Mouse (Mus musculus) embryonic facial prominence, embryonic 11.5 days (tissue): ENCODE measurements at regions not wholly inside any gene's neighbourhood (a gene's known extent, or its start where the extent isn't known, plus 50 kb on each side); places are given as distances from the start of the nearest gene placed in this dataset.

ENCODE experiments used
- ATAC-seq: fragments of 200-750 bp; cut with Nextera tagmentation; replicated peaks from 2 replicates; pipeline ENCODE4 v1.8.0; 2017; ENCODE audit warnings: low read depth; ENCODE audit not compliant: insufficient number of reproducible peaks, low FRiP score, low TSS enrichment
- DNase-seq: peaks from one replicate; pipeline ENCODE4 v3.0.0-alpha.2; 2015; ENCODE audit warnings: low spot score
- H3K27ac ChIP-seq: fragments of 300-500 bp; sonication (generic); replicated peaks from 2 replicates; pipeline ENCODE4 v1.5.1; 2014; ENCODE audit warnings: mild to moderate bottlenecking, low read depth, low read length, control low read depth
- H3K27me3 ChIP-seq: fragments of 300-500 bp; sonication (generic); 2 replicates; pipeline ENCODE4 v1.6.1; 2014; ENCODE audit warnings: mild to moderate bottlenecking, low read length, moderate library complexity, mixed read lengths; ENCODE audit not compliant: control insufficient read depth, insufficient read depth
- H3K36me3 ChIP-seq: fragments of 300-500 bp; sonication (generic); replicated peaks from 2 replicates; pipeline ENCODE4 v1.6.1; 2014; ENCODE audit warnings: low read depth, mild to moderate bottlenecking, low read length, moderate library complexity, mixed read lengths; ENCODE audit not compliant: control insufficient read depth, insufficient read depth
- H3K4me1 ChIP-seq: fragments of 300-500 bp; sonication (generic); 2 replicates; pipeline ENCODE4 v1.6.1; 2014; ENCODE audit warnings: low read length, mixed read lengths; ENCODE audit not compliant: control insufficient read depth, insufficient read depth
- H3K4me2 ChIP-seq: fragments of 300-500 bp; sonication (generic); 2 replicates; pipeline ENCODE4 v1.6.1; 2014; ENCODE audit warnings: low read depth, mild to moderate bottlenecking, control low read depth, low read length, moderate library complexity
- H3K4me3 ChIP-seq: fragments of 300-500 bp; sonication (generic); 2 replicates; pipeline ENCODE4 v1.5.1; 2014; ENCODE audit warnings: low read depth, low read length, control low read depth
- H3K9ac ChIP-seq: fragments of 300-500 bp; sonication (generic); replicated peaks from 2 replicates; pipeline ENCODE4 v1.6.1; 2014; ENCODE audit warnings: mild to moderate bottlenecking, control low read depth, low read length
- H3K9me3 ChIP-seq: fragments of 300-500 bp; sonication (generic); replicated peaks from 2 replicates; pipeline ENCODE4 v1.6.1; 2016; ENCODE audit warnings: mild to moderate bottlenecking, low read length, inconsistent platforms, mixed read lengths; ENCODE audit not compliant: control insufficient read depth
- WGBS: fragments of 180-500 bp; shearing (Covaris S2); extraction: QIAGEN DNeasy Blood & Tissue Kit; methylation state at CpG from one replicate; pipeline ENCODE4 v1.1.7; 2014; 5-methylcytosine and 5-hydroxymethylcytosine counted together

- DNase-seq (no peak), ATAC-seq (no peak)
- no peaks in the 10 kb centered on the region for H3K36me3 ChIP-seq
- H3K9me3 ChIP-seq: no peaks in the 10 kb centered on the region
- no peak overlapping the region for H3K9ac ChIP-seq
- H3K27me3 ChIP-seq: no peaks in the 10 kb centered on the region
- no peaks in the 10 kb centered on the region for H3K4me1 ChIP-seq
- no peak overlapping the region for H3K27ac ChIP-seq
- no peak overlapping the region for H3K4me2 ChIP-seq
- 95% methylated on average over 2 of the region's 2 CpGs for WGBS
- H3K4me3 ChIP-seq: no peak overlapping the region
Measured at GRCm38 (mm10) chr3:132484814-132485213, 144.8 kb upstream of the Gimd1 start.

- Histone ChIP-seq H3K9ac (no peak overlapping the region), H3K4me1 (no peaks in the 10 kb centered on the region), H3K4me2 (no peak overlapping the region), H3K4me3 (no peak overlapping the region), H3K36me3 (no peaks in the 10 kb centered on the region), H3K27ac (no peak overlapping the region), H3K27me3 (no peaks in the 10 kb centered on the region), H3K9me3 (no peaks in the 10 kb centered on the region)
- 93% methylated on average over 5 of the region's 5 CpGs for WGBS
- DNase-seq: no peak
- no peak for ATAC-seq
Measured at GRCm38 (mm10) chr3:132485553-132485952, 144.1 kb upstream of the Gimd1 start.

GRCm38 (mm10) chr3:132506095-132506494 lies 123.5 kb upstream of the Gimd1 start:
- Histone ChIP-seq H3K4me3 (no peak overlapping the region), H3K27me3 (no peaks in the 10 kb centered on the region), H3K9ac (no peak overlapping the region), H3K9me3 (no peaks in the 10 kb centered on the region), H3K27ac (no peak overlapping the region), H3K4me1 (no peaks in the 10 kb centered on the region; the same call in 1 of the 2 replicates), H3K36me3 (no peaks in the 10 kb centered on the region), H3K4me2 (no peak overlapping the region)
- ATAC-seq (no peak; the same call in 1 of the 2 replicates), DNase-seq (peak; percentile 84)
- WGBS: 25% methylated on average over 4 of the region's 4 CpGs

DNA sequence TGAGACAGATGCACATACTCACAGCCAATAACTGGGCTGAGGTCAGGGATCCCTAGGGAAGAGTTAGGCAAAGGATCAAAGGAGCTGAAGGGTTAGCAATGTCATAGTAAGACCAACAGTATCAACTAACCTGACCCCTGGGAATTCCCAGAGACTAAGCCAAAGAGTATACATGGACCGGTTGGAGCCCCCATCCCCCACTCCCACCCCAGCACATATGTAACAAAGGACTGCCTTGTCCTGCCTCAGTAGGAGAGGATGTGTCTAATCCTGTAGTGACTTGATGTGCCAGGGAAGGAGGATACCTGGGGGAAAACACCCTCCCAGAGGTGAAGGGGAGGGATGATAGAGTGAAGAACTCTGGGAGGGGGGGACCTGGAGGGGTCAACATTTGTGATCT lies 119.4 kb upstream of the Gimd1 start:
- 14% methylated on average over 1 of the region's 1 CpGs for WGBS
- Histone ChIP-seq H3K36me3 (no peaks in the 10 kb centered on the region), H3K9ac (no peak overlapping the region), H3K4me1 (no peaks in the 10 kb centered on the region; the same call in 1 of the 2 replicates), H3K9me3 (no peaks in the 10 kb centered on the region), H3K4me3 (no peak overlapping the region), H3K4me2 (no peak overlapping the region), H3K27me3 (no peaks in the 10 kb centered on the region), H3K27ac (no peak overlapping the region)
- ATAC-seq: peak; percentile 72; the same call in 1 of the 2 replicates
- no peak for DNase-seq

DNA sequence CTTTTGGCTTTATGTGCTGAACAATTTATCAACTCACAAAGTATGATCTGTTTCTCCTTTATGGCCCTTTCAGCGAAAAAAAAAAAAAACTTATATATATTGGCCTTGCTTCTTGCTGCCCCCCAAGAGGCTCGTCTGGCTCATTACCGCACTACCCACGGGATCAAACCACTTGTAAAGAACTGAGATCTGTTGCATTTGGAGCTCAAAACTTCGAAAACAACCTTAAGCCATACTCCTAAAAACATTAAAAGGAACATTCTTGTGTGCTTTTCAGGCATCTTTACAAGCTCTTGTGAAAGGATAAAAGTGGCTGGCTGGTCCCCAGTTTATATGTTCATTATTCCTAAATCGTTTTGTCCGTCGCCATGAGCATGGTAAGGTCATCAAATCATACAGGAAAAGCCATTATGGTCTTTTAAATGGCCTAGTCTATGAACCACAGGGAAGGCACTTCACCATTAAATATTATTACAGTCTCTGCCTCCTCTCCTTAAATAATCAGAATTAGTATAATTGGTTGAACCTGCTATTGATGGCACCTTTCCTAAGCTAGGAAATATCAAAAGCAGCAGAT lies 117.0 kb upstream of the Gimd1 start:
- Histone ChIP-seq H3K9me3 (no peaks in the 10 kb centered on the region), H3K9ac (no peak overlapping the region), H3K27me3 (no peaks in the 10 kb centered on the region), H3K4me2 (no peak overlapping the region), H3K36me3 (no peaks in the 10 kb centered on the region), H3K4me1 (no peaks in the 10 kb centered on the region; the same call in 1 of the 2 replicates), H3K4me3 (no peak overlapping the region), H3K27ac (no peak overlapping the region)
- 86% methylated on average over 8 of the region's 8 CpGs for WGBS
- DNase-seq (no peak), ATAC-seq (no peak)

DNA sequence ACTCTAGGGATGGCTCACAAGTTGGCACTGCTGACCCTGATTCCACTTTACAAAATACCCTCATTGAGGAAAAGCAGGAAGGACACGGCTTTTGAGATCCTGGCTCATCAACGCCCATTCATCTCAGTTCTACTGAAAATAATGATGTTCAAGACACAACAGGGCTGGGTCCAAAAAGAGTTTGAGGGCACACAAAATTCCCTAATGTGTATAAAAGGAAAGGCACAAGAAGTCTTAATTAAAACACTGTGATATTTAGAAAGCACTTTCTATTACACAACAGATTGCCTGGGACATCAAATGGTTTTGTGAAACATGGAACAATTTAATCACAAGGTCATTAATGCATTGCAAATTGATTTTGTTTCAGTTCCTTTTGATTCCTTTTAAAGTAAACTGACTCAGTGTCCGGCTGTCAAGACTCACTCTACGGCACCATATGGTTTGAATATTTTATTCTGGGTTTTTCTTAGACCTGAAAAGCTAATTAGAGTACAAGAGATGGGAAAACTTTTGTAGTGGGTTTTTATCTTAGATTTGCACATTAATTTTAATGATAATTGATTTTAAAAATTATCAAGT lies 96.2 kb upstream of the Gimd1 start:
- H3K4me1 ChIP-seq: no peaks in the 10 kb centered on the region
- no peak overlapping the region for H3K4me2 ChIP-seq
- H3K9me3 ChIP-seq: no peaks in the 10 kb centered on the region
- DNase-seq (peak; percentile 26), ATAC-seq (no peak)
- no peak overlapping the region for H3K27ac ChIP-seq
- H3K36me3 ChIP-seq: no peaks in the 10 kb centered on the region
- WGBS: 59% methylated on average over 4 of the region's 4 CpGs
- H3K4me3 ChIP-seq: no peak overlapping the region
- H3K27me3 ChIP-seq: no peaks in the 10 kb centered on the region
- no peak overlapping the region for H3K9ac ChIP-seq

DNA sequence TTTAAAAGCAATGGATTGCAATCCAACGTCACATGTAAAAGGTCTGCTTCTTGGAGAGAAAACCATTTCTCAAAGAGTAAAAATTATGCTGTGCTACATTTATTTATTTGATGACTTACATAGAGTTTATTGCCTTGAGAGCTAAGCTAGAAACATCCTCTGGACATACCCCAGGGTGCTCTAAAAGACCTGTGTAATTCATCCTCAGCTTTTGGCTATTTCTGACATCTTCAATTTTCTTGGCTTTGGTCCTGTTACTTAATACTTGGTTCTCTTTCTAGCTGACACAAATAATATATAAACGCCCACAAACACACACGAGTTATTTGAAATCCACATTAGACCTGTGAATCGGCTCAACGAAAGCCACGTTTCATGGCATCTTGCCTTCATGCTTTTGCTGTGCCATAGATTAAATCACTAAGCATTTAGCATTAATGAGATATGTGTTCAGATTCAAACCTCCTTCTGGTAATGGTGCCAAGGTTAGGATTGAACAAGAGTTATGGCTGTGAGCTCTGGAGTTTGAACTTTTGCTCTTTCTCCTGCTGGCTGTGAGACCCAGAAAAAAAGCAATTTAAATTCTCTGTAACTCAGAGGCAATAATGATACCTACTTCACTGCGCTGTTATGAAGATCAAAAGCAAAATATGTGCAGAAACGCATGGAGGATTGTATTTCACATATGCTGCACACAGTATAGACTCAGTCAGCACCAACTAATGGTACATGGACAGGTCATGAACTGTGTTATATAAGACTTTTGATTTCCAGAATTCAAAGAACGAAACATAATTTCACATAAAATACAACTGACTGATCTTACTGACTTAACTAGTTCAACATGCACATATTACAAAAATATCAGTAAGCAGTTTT lies 89.6 kb upstream of the Gimd1 start:
- no peak overlapping the region for H3K4me2 ChIP-seq
- no peaks in the 10 kb centered on the region for H3K9me3 ChIP-seq
- H3K4me1 ChIP-seq: no peaks in the 10 kb centered on the region
- no peak overlapping the region for H3K4me3 ChIP-seq
- ATAC-seq: no peak
- H3K27ac ChIP-seq: no peak overlapping the region
- H3K27me3 ChIP-seq: no peaks in the 10 kb centered on the region
- no peak for DNase-seq
- H3K9ac ChIP-seq: no peak overlapping the region
- no peaks in the 10 kb centered on the region for H3K36me3 ChIP-seq
- WGBS: 82% methylated on average over 9 of the region's 9 CpGs

GRCm38 (mm10) chr3:132551238-132551808 lies 78.3 kb upstream of the Gimd1 start:
- Histone ChIP-seq H3K27me3 (no peaks in the 10 kb centered on the region), H3K4me2 (no peak overlapping the region), H3K9me3 (no peaks in the 10 kb centered on the region), H3K9ac (no peak overlapping the region), H3K36me3 (no peaks in the 10 kb centered on the region), H3K27ac (no peak overlapping the region), H3K4me3 (no peak overlapping the region), H3K4me1 (no peaks in the 10 kb centered on the region)
- WGBS: 93% methylated on average over 6 of the region's 6 CpGs
- ATAC-seq: no peak
- no peak for DNase-seq
